Mouse (Mus musculus) lung, postnatal 36 days (tissue): ENCODE results near the gene Pde10a.
A peak's percentile ranks its signal among the peaks of the same experiment; 100 is the strongest.
"Not testable (repeated sequence)": the region's sequence is repeated elsewhere in the genome, so short reads cannot be mapped to it uniquely, and the experiment has no call there.

Experiments used
- DNase-seq: peaks from one replicate; pipeline ENCODE4 v3.0.0; 2022; ENCODE audit warnings: mixed read lengths

Pde10a gene

GRCm38 (mm10) chr17:8652681-8653262, 127.6 kb downstream of the Pde10a start:
- DNase-seq = peak; percentile 51

GRCm38 (mm10) chr17:8657661-8658060, 132.5 kb downstream of the Pde10a start:
- DNase-seq = no peak

- no peak for DNase-seq
These were observed 133.7 kb downstream of the Pde10a start for GRCm38 (mm10) chr17:8658751-8659454.

- DNase-seq = no peak
These were observed 141.7 kb downstream of the Pde10a start for GRCm38 (mm10) chr17:8666912-8667311.

GRCm38 (mm10) chr17:8674651-8675050, 149.5 kb downstream of the Pde10a start:
- no peak for DNase-seq

GRCm38 (mm10) chr17:8686356-8686755, 161.2 kb downstream of the Pde10a start:
- DNase-seq = no peak

GRCm38 (mm10) chr17:8688096-8688495, 162.9 kb downstream of the Pde10a start:
- no peak for DNase-seq

- no peak for DNase-seq
These were observed 173.1 kb downstream of the Pde10a start for GRCm38 (mm10) chr17:8698265-8698664.

- DNase-seq = no peak
These were observed 173.6 kb downstream of the Pde10a start for GRCm38 (mm10) chr17:8698793-8699192.

GRCm38 (mm10) chr17:8701096-8701495, 175.9 kb downstream of the Pde10a start:
- no peak for DNase-seq

- DNase-seq = no peak
These were observed 177.3 kb downstream of the Pde10a start for GRCm38 (mm10) chr17:8702503-8702902.

GRCm38 (mm10) chr17:8708006-8708405, 182.8 kb downstream of the Pde10a start:
- no peak for DNase-seq

GRCm38 (mm10) chr17:8712734-8713133, 187.6 kb downstream of the Pde10a start:
- DNase-seq = not testable (repeated sequence)

- DNase-seq = no peak
These were observed 195.8 kb downstream of the Pde10a start for GRCm38 (mm10) chr17:8720961-8721360.

GRCm38 (mm10) chr17:8724464-8724974, 199.3 kb downstream of the Pde10a start:
- DNase-seq = no peak

GRCm38 (mm10) chr17:8728646-8729045, 203.5 kb downstream of the Pde10a start:
- DNase-seq = no peak

GRCm38 (mm10) chr17:8729808-8730207, 204.6 kb downstream of the Pde10a start:
- DNase-seq = no peak

- DNase-seq = no peak
These were observed 205.9 kb downstream of the Pde10a start for GRCm38 (mm10) chr17:8731073-8731472.

- no peak for DNase-seq
These were observed 211.1 kb downstream of the Pde10a start for GRCm38 (mm10) chr17:8736259-8736658.

GRCm38 (mm10) chr17:8742772-8743171, 217.6 kb downstream of the Pde10a start:
- DNase-seq = no peak

GRCm38 (mm10) chr17:8745334-8745733, 220.2 kb downstream of the Pde10a start:
- no peak for DNase-seq

GRCm38 (mm10) chr17:8749426-8749825, 224.3 kb downstream of the Pde10a start:
- DNase-seq = no peak

GRCm38 (mm10) chr17:8757576-8757975, 232.4 kb downstream of the Pde10a start:
- no peak for DNase-seq

GRCm38 (mm10) chr17:8763248-8763647, 238.1 kb downstream of the Pde10a start:
- DNase-seq = peak; percentile 10
